Mouse (Mus musculus) bone marrow, adult 2 months (tissue): ENCODE results near the gene Shc3.

ENCODE experiments used
- CTCF ChIP-seq: fragments of 200-500 bp; IDR thresholded peaks from 2 replicates; pipeline ENCODE4 v1.5.1; 2011; ENCODE audit warnings: low read length, control low read depth; ENCODE audit not compliant: control insufficient read depth, insufficient read depth
- POLR2A ChIP-seq: fragments of 200-500 bp; IDR thresholded peaks from 2 replicates; pipeline ENCODE4 v1.6.1; 2011; ENCODE audit warnings: low read depth, mild to moderate bottlenecking, control low read depth, low read length, borderline replicate concordance; ENCODE audit not compliant: control insufficient read depth

- TF ChIP-seq POLR2A (no peak), CTCF (no peak)
Measured at GRCm38 (mm10) chr13:51582204-51582603, 13.0 kb upstream of the Shc3 start.
